Mouse (Mus musculus) T-helper 17 cell (primary cell): ENCODE measurements at regions not wholly inside any gene's neighbourhood (a gene's known extent, or its start where the extent isn't known, plus 50 kb on each side); places are given as distances from the start of the nearest gene placed in this dataset.

Experiments
- in situ Hi-C, 2 experiments: fragments of 300-600 bp; cut with MboI, MseI; formaldehyde crosslinking; loops; 1 replicate in 1 of 2; 2 replicates in 1 of 2; pipeline ENCODE4 v1.15.1; 2025; ENCODE audit warnings: high pct_unique_total_duplicates in 2 of 2

DNA sequence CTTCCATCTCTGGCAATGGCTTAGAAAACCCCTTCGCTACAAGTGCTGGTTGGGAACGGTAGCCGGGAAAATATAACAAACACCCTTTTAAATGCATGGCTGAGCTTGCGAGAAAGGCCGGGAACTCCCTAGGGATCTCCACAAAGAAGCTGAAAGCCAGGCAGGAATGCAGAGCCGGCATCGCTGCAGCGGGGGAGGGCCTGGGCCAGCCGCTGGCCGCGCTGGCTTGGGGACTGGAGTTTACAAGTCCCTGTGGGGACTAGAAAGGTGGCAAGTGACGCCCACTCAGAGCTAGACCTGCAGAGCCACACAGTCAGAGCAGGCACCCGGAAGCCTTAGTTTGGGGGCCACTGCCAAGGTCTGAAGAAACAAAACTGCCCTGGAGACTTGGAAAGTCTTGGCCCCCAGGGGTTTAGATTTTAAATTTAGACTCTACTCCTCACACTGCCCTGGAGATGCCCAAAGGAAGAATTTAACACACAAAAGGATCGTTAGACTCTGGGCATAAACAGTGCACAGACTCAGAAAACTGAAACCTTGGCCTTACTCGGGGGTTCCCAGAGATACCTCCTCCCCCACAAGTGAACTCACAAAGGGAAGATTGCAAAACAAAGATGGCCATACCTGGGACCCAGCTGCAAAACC lies 59.4 kb downstream of the 1700001O22Rik start:
- in situ Hi-C loops = no loop called here

DNA sequence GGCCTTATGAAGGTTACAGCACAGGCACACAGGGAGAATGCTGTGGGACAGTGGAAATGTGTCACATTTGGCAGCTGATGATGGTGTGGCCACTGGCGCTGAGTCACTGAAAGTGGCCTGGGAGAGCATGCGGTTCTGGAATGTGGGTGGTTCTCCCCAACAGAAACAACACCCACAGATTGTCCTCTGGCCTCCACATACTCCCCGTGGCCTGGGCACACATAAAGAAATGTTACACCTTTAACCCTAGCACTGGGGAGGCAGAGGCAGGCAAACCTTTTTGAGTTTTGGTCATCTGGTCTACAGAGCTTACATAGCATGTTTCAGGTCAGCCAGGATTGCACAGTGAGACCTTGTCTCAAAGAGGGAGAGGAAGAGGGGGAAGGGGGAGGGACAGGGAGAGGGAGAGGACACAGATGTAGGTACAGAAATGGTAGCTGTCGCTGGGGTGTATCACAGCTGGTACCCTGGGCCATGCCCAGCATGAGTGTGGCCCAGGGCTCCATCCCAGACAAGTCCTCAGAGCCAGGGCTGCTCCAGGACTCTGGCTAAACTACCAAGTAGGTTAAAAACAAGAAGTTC lies 60.1 kb downstream of the 1700001O22Rik start:
- in situ Hi-C loops = no loop called here

DNA sequence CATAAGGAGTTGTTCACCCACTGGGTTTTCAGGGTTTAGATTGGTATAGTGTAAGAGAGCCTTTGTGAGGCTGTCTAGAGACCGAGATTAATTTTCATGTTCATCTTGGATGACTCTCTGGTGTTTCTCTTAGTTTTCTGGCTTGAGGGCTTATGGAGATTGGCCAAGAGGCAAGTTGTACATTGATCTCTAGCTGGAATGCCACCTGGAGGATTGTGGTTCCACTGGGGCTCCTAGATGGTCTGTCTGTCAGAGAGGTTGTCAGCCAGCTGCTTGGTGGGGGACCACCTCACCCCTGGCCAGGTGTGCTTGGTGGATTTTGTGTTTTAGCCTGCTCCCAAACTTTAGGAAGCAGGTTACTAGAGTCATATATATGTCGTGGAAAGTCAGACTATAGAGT lies 62.0 kb downstream of the 1700001O22Rik start:
- in situ Hi-C loops = no loop called here

DNA sequence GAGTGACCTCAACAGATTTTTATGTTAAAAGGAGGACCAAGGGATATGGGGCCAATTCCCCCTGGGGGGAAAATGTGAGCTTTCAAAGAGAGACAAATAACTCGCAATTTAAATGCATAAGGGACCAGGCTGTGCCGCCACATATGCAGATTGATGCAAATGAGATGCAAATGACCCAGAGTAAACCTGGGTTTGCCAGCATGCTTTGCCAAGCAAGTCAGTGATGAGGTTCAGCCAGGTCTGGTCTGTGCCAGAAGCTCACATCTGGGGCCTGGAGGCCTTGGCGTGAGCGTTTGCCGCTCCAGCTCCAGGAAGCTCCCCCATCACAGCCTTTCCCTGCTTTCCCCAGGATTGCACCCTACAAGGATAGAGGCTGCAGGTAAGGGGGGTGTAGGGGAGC lies 65.7 kb downstream of the 1700001O22Rik start:
- in situ Hi-C loops = no loop called here

DNA sequence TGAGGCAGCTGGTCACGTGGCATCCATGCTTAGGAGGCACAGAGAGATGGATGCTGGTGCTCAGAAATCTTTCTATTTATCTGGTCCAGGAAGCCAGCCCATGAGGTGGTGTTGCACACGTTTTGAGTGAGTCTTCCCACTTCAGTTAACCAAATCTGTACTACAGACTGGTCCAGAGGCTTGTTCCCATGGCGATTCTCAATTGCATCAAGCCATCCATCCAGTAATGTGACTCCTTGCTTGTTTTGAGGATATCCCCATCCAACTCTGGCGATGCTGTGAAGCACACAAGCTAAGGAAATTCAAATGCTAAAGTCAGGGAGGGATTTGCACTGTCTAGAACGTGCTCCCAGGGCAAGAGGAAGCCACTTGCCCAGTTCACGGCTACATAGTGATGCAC lies 66.8 kb downstream of the 1700001O22Rik start:
- in situ Hi-C loops = no loop called here

DNA sequence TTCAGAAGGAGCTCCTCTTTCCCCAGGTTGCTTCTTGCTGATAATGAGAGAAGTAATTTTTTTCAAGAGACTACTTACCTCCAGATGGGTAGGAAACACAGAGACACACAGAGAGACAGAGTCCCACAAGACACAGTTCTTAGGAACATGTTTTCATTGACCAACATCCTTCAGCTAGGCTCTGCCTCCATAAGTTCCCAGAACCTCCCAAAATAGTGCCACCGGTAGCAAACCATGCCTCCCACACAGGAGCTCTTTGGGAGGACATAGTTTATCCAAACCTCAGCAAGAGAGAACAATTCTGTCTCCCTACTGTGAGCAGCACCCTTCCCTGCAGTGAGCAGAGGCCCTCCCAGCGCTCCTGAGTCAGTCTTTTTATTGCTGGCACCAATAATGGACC lies 67.2 kb downstream of the 1700001O22Rik start:
- in situ Hi-C loops = no loop called here

DNA sequence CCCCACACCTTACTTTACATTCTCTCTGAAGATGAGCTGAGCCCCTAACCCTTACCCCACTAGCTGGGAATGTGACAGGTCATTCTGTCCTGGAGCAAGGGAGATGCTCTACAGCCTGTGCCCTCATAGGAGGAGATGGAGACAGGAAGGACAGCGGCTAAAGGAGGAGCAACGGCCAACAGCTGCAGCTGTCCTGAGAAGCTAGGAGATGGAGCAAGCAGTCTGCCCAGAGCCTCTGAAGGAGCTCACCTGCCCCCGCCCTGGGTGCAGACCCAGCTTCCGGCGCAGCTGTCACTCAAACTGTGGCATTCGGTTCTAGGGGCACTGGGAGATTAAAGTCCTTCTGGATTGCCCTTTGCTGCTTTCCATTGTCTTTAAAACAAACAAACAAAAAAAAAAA lies 69.6 kb downstream of the 1700001O22Rik start:
- in situ Hi-C loops = no loop called here

DNA sequence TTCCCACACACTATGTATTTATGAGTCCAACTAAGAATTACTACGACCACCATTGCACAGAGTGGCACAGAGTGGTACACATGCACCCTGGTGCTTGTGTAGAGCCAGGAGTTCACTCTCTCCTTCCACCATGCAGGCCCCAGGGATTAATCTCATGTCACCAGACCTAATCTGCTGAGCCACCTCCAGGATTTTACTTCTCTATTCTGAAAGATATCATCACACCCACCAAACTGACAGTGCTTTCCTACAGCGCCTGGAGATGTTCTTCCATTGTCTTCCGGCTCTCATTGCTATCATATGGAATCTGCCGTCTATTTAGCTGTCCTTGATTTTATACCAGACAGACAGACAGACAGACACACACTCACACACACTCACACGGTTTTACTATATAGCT lies 71.6 kb downstream of the 1700001O22Rik start:
- in situ Hi-C loops = no loop called here

DNA sequence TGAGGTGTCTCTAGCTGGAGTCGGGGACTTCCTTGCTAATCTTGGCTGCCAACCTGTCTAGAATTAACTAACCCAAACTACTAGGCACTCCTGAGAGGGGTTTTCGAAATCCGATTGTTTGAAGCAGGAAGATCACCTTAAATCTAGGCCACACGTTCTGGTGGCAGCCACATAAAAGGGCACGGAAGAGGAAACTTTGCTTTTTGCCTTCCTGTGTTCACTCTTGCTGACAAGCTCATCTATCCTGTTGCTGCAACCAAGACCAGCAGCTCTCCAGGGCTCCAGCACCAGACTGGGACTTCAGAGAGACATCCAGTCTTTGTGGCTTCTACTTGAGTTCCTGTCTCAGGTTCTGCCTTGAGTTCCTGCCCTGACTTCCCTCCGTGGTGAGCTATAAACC lies 75.5 kb downstream of the 1700001O22Rik start:
- in situ Hi-C loops = no loop called here

DNA sequence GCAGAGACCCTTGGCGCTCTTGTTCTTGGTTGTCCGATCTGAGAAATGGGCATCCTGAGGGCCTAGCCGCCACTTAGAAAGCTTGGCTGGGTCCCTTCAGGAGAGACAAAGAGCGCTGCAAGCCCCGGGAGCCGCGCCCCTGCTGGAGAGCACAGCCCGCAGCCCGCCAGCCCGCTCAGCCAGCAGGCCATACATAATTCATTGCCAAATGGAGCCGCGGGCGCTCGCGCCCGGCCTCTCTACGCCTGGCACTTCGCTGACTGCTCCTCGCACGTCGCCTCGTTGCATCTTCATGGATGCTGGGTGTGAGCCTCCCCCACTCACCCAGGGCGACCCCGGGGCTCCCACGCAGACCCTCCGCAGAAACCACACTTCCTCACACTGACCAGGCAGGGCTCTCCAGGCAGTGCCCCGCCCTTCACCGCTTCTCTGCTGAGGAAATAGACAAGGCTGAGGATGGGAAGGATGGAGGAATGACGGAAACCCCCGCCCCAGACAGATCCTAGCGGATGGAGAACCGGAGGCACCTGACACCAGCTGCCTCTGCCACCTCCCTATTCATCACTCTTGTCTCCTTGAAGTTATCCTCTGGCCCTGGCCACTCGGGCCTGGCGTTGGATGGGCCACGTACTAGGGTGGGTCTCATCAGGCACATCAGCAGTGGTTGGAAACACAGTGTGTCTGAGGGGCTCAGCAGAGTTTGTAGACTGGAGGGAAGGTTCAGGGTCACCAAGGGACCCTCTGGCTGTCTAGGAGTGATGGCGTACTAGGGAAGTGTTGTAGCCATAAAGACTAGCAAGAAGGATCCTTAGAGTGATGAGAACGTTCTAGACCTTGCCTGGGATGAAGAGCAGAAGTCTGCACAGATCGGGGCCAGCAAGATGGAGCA lies 77.6 kb downstream of the 1700001O22Rik start:
- in situ Hi-C loops = no loop called here

DNA sequence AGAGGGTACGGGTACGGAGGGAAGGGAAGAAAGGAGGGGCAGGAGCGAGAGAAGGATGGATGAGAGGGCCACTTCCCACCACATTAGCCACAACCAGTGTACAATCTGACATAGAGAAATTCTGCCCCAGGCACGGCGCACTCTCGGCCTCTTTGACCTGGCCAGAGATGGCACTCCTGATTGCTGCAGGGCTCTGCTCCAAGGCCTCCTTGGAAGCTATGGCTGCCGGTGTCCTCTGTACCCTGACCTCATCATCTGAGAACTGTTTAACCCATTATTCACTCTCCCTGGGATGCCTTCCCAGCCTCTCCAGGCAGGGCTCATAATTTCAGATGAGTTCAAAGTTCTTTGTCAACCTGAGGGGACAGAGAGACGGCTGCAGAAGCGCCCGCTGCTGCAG lies 78.3 kb downstream of the 1700001O22Rik start:
- in situ Hi-C loops = no loop called here

DNA sequence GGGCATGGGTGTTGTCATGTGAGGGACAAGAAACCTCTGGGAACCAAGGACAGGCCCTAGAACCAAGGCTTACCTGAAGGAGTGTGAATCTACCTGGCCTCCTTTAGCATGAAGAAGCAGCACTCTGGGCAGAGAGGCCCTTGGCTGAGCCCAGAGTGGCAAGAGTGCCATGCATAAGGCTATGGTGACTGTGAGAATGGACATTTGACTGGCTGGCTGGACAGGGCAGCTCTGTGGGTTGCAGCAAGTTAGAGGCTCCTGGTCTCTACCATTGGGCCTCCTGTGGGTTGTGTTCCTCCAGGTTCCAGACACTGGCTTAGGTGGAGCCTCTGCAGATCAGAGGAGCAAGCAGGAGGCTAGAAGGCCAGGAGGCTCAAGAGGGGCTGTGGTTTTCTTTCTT lies 78.9 kb downstream of the 1700001O22Rik start:
- in situ Hi-C loops = loop anchor here (5.0 to 25.0 kb wide), 3 partner anchors 257 to 1087 kb away; no protein-coding TSS in a partner anchor

DNA sequence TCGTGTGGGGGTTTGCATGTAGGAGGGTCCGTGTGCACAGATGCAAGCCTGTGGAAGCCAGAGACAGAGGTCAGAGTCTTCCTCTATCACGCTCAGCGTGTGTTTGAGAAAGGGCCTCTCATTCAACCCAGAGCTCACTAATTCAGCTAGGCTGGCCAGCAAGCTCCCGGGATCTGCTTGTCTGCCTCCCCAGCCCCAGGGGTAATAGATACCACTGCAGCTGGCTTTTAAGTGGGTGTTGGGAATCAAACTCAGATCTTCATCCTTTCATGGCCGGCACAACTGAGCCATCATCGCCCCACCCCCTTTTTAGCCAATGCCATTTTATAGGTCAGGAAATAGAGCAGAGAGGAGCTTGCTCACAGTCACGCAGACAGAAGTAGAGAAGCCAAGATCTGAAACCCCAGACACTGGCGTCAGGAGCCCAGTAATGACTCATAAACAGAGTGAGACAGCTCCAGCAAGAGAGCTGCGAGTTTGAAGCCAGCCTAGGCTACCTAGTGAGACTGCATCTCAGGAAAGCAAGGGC lies 80.3 kb downstream of the 1700001O22Rik start:
- in situ Hi-C loops = loop anchor here (5.0 to 25.0 kb wide), 3 partner anchors 256 to 1086 kb away; no protein-coding TSS in a partner anchor

DNA sequence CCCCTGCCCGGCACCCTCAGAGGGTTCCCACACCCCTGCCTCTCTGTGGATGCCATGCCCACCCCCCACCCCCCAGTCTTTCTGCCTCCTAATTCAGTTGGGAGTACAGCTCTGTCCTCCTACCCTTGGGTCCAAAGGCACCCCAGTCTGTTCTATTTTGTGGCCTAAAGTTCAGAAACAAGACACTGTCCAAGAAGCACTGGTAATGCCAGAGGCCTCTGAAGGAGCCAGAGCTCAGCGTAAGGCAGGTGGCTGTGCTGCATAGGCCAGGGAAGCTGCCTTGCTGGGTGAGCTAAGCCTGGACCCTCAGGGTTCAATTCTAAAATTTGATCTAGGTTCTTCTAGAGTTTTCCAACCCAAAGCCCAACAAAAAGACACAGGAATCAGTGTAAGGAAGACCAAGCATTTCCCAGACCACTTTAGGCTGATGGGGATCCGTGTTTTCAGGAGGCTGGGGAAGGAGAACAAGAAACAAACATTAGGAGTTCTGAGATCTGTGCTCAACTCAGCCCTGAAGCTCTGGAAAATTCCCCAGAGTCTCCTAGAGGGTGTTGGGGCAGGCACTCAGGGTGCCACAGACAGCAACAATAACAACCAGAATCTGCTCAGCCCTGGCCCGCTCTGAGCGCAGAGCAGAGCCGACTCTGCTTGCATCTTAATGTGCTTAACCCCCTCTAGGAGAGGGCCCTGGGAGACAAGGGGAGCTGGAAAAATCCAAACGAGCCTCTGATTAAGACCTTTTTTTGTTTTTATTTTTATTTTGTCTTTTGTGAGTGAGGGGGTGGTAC lies 81.0 kb downstream of the 1700001O22Rik start:
- in situ Hi-C loops = loop anchor here (5.0 to 25.0 kb wide), 3 partner anchors 255 to 1085 kb away; no protein-coding TSS in a partner anchor

DNA sequence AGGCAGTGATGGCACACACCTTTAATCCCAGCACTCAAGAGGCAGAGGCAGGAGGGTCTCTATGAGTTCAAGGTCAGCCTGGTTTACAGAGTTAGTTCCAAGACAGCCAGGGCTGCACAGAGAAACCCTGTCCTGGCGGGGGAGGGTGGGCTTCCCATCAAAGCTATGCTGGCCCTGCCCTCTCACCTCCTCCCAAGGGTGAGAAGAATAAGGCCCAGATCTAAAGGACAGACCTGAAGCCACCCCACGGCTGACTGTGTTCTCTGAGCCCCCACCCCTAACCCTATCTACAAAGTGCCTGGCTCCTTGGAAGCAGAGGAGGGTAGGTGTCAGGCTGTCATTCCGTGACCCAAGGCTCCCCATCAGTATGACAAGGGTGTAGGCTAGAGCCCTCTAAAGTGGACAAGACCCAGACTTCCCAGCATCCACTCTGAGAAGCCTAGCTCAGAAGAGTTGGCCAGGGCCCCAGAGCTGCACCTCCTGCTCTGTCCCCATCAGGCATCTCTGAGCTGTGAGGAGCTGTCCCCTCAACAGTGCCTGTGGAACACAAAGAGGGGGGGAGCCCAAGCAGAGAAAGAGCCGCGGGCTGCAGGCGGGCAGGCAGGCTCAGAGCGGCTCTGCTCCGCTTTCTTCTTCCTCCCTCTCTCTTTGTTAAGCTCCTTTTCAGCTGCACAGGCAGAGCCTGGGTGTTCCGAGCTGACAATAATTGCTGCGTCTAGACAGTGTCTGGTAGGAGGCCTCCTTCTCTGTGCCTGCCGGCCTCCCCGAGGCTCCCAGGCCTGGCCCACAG lies 81.8 kb downstream of the 1700001O22Rik start:
- in situ Hi-C loops = loop anchor here (5.0 to 25.0 kb wide), 3 partner anchors 254 to 1084 kb away; no protein-coding TSS in a partner anchor

DNA sequence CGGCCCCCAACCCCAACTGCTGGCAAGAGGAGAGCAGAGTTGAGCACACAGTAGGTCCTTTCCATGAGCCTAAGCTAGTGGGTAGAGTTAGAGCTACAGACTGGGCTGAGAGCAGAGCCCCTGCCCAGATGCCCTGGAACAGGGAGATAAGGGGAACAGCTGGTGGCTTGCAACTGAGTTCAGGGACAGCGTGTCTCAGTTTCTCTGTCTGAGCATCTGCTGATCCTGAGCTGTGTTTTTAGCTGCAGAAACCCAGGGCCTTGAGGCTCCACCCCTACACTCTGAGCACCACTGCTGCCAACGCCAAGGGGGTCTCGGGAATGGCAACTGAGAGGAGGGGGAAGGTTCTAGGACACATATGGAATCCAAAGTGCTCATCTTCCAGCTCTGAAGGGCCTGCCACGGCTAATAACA lies 82.4 kb downstream of the 1700001O22Rik start:
- in situ Hi-C loops = loop anchor here (5.0 to 25.0 kb wide), 3 partner anchors 254 to 1084 kb away; no protein-coding TSS in a partner anchor

DNA sequence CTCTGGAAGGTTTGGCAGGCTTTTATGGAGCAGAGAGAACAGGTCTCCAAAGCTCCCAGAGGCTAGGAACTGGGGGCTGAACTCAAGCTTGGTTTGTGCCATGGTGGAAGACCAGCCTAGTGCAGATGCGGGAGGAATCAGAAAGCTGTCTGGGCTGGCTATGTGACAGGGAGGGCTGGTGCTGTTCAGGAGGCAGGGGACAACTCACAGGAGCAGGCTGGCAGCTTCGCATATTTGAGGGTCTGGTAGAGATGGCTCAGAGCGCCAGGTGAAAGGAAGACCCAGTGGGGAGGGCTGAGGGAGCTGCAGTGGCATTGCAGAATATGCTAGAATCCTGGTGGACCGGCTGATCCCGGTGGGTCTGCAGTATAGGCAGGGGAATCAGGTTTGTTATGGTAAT lies 83.2 kb downstream of the 1700001O22Rik start:
- in situ Hi-C loops = loop anchor here (5.0 to 25.0 kb wide), 3 partner anchors 253 to 1083 kb away; no protein-coding TSS in a partner anchor

DNA sequence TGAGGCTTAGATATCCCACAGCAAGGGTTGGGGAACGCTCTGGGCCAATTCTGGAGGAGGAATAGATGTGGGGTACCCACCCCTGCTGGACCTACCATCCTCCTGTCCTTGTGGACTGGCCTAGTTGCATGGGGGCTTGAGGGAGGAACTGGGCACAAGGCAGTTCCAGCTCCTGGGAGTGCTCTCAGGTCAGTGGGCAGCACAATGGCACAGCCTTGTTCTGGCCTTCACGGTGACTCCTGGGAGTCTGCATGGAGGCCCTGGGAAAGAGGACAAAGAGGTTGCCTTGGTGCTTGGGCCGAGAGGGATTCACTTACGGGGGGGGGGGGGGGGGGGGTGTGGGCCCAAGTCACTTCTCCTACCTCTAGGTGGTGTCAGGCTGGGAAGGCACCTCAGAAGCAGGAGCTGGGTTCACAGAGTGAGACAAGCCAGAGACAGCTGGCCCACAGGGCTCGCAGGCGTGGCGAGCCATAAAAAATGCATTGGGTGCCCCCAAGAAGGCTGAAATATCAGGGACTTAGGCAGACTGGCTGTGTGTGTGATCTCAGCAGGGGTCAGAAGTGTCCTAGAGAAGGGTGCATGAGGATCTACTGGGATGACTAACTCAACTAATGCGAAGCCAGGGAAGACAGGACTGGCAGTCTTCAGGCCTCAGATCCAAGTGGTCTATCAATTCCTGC lies 83.7 kb downstream of the 1700001O22Rik start:
- in situ Hi-C loops = loop anchor here (5.0 to 25.0 kb wide), 4 partner anchors 252 to 1082 kb away; no protein-coding TSS in a partner anchor

DNA sequence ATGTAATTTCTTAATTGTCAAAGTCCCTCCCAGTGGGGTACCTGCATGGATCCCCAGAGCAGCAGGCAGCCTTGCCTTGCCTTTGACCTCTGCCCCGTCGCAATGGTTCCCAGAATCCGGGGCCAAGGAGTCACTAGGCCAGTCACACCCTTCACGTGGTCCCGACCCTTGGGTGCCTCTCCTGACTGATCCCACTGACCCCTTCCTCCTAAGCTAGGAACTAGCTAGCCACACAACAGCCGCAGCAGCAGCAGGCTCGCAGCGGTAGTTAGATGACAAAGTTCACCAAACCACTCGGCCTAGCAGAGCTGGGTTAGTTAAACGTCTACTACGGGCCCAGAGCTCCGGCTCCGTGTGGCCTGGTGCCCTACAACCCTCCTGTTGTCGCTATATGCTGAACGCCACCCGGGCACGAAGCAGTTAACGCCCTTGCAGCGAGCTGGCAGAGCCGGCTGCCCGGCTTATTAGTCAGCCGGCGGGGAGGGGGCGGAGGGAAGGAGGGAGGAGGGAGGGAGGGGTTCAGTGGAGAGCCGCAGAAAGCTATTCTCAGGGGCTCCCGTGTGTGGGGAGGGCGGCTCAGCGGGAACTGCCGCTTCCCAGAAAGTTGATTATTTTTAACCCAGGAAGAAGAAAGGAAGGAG lies 84.6 kb downstream of the 1700001O22Rik start:
- in situ Hi-C loops = loop anchor here (10.0 to 25.0 kb wide), 3 partner anchors 456 to 1082 kb away; no protein-coding TSS in a partner anchor
